Mouse (Mus musculus) effector memory CD4-positive, alpha-beta T cell, adult 7 months (primary cell): ENCODE data around the gene Dct. TPM values are rescaled to one million over a fixed set of nuclear protein-coding genes. Genes with fewer than 3 reads are reported as not detected.

ENCODE experiments used
- polyA plus RNA-seq: library from polyadenylated mRNA; unstranded; fragments of 100-300 nt; shearing (Covaris generic); gene quantifications from one replicate; pipeline ENCODE4 v1.2.1, GENCODE M21; 2017

Gene Dct
- polyA plus RNA-seq = 0.56 TPM

GRCm38 (mm10) chr14:118051975-118052630 is at the start of gene Dct:
Gene Dct, minus strand, starts transcription at chr14:118052244.

Other genes with a start within 250 kb of the Dct start
- gene Tgds, start 80.5 kb upstream of the Dct start, polyA plus RNA-seq = 13.2 TPM
- gene Gpr180, start 84.9 kb upstream of the Dct start, polyA plus RNA-seq = 24.7 TPM
- 0.20 TPM for gene Sox21, start 184.8 kb upstream of the Dct start, polyA plus RNA-seq
- gene Gm9376, start 214.7 kb upstream of the Dct start, polyA plus RNA-seq = not detected